Mouse (Mus musculus) heart, adult 2 months (tissue): Measurements from ENCODE around the gene Spata13. TPM values are rescaled to one million over a fixed set of nuclear protein-coding genes. Genes with fewer than 3 reads are reported as not detected.
A peak's percentile ranks its signal among the peaks of the same experiment; 100 is the strongest.

ENCODE experiments used
- DNase-seq, 2 experiments: peaks; one replicate each; pipeline ENCODE4 v3.0.0; 2021
- H3K27ac ChIP-seq: fragments of 200-600 bp; 2 replicates; pipeline ENCODE4 v1.8.1; 2022
- H3K27me3 ChIP-seq: fragments of 200-500 bp; 2 replicates; pipeline ENCODE4 v1.6.1; 2012; ENCODE audit warnings: mild to moderate bottlenecking, low read length, inconsistent platforms, mixed read lengths; ENCODE audit not compliant: control insufficient read depth, insufficient read depth
- H3K36me3 ChIP-seq: fragments of 200-500 bp; 2 replicates; pipeline ENCODE4 v1.6.1; 2012; ENCODE audit warnings: low read length, inconsistent platforms; ENCODE audit not compliant: control insufficient read depth, insufficient read depth
- H3K4me1 ChIP-seq: fragments of 200-500 bp; 2 replicates; pipeline ENCODE4 v1.6.1; 2011; ENCODE audit warnings: low read length; ENCODE audit not compliant: control insufficient read depth, insufficient read depth
- H3K4me3 ChIP-seq: fragments of 200-600 bp; 2 replicates; pipeline ENCODE4 v1.8.1; 2022
- H3K79me2 ChIP-seq: fragments of 200-500 bp; replicated peaks from 2 replicates; pipeline ENCODE4 v1.6.1; 2012; ENCODE audit warnings: mild to moderate bottlenecking, inconsistent platforms, low read length, moderate library complexity, mixed read lengths; ENCODE audit not compliant: control insufficient read depth, insufficient read depth
- H3K9ac ChIP-seq: fragments of 200-500 bp; 2 replicates; pipeline ENCODE4 v1.6.1; 2012; ENCODE audit warnings: low read depth, mild to moderate bottlenecking, control low read depth, inconsistent platforms, low read length, mixed read lengths
- CTCF ChIP-seq: fragments of 200-600 bp; IDR thresholded peaks from 2 replicates; pipeline ENCODE4 v1.8.1; 2022; ENCODE audit warnings: antibody characterized with exemption, mild to moderate bottlenecking, moderate library complexity
- EP300 ChIP-seq: fragments of 200-500 bp; IDR thresholded peaks from 2 replicates; pipeline ENCODE4 v1.6.1; 2011; ENCODE audit warnings: low read depth, low read length, control low read depth; ENCODE audit not compliant: insufficient read depth
- POLR2A ChIP-seq: fragments of 200-500 bp; IDR thresholded peaks from 2 replicates; pipeline ENCODE4 v1.6.1; 2011; ENCODE audit warnings: mild to moderate bottlenecking, low read depth, low read length, control low read depth; ENCODE audit not compliant: insufficient read depth
- WGBS: fragments of 180-500 bp; shearing (Covaris S2); methylation state at CpG from one replicate; pipeline ENCODE4 v1.1.7; 2018; 5-methylcytosine and 5-hydroxymethylcytosine counted together
- intact Hi-C: fragments of 180-260 bp; cut with DNase I; formaldehyde crosslinking; loops from one replicate; pipeline ENCODE4 v1.15.1; 2025
- polyA plus RNA-seq: library from polyadenylated mRNA; depleted of rRNA; stranded (reverse); fragments of >200 nt; gene quantifications from 2 replicates; pipeline ENCODE4 v1.2.3, GENCODE M21; 2012
- total RNA-seq, 2 experiments: library from RNA; stranded (reverse); gene quantifications; 2 replicates each; pipeline ENCODE4 v1.2.3; 2021

Gene Spata13
- total and polyA plus RNA-seq, 3 experiments = 9.5 to 14.7 (median 13.1) TPM

- Histone ChIP-seq H3K9ac (no peak overlapping the region), H3K4me3 (peak overlapping the region; percentile 69), H3K4me1 (peaks cover 7% of the 10 kb centered on the region), H3K36me3 (peaks cover 3% of the 10 kb centered on the region; the same call in 1 of the 2 replicates), H3K27ac (peak overlapping the region; percentile 81), H3K79me2 (peaks cover 2% of the 10 kb centered on the region; the same call in 1 of the 2 replicates), H3K27me3 (no peaks in the 10 kb centered on the region)
- TF ChIP-seq CTCF (no peak), EP300 (no peak), POLR2A (no peak)
- DNase-seq = peak in 1 of 2 experiments; percentile 15
- intact Hi-C loops = loop anchor here (1.0 to 5.0 kb wide), 3 partner anchors 46 to 111 kb away; no protein-coding TSS in a partner anchor
- 32% methylated on average over 14 of the region's 14 CpGs for WGBS
Observed at GRCm38 (mm10) chr14:60635911-60636607, 2.3 kb downstream of the Spata13 start.

GRCm38 (mm10) chr14:60636608-60636980 is 2.8 kb downstream of the Spata13 start:
- Histone ChIP-seq H3K4me1 (peaks cover 7% of the 10 kb centered on the region), H3K4me3 (no peak overlapping the region), H3K36me3 (peaks cover 3% of the 10 kb centered on the region; the same call in 1 of the 2 replicates), H3K27ac (peak overlapping the region; percentile 36; the same call in 1 of the 2 replicates), H3K9ac (no peak overlapping the region), H3K27me3 (no peaks in the 10 kb centered on the region), H3K79me2 (peaks cover 2% of the 10 kb centered on the region; the same call in 1 of the 2 replicates)
- WGBS = 36% methylated on average over 2 of the region's 2 CpGs
- DNase-seq = no peak
- no peak for TF ChIP-seq CTCF
- no peak for TF ChIP-seq EP300
- no peak for TF ChIP-seq POLR2A
- intact Hi-C loops = loop anchor here (5.0 kb wide), 1 partner anchor 49 kb away; no protein-coding TSS in a partner anchor

- no peak for DNase-seq
- Histone ChIP-seq H3K4me1 (peaks cover 7% of the 10 kb centered on the region), H3K36me3 (peaks cover 3% of the 10 kb centered on the region; the same call in 1 of the 2 replicates), H3K4me3 (no peak overlapping the region), H3K9ac (no peak overlapping the region), H3K79me2 (peaks cover 2% of the 10 kb centered on the region; the same call in 1 of the 2 replicates), H3K27me3 (no peaks in the 10 kb centered on the region), H3K27ac (no peak overlapping the region)
- intact Hi-C loops = loop anchor here (5.0 kb wide), 1 partner anchor 50 kb away; no protein-coding TSS in a partner anchor
- no peak for TF ChIP-seq POLR2A
- no peak for TF ChIP-seq CTCF
- no peak for TF ChIP-seq EP300
- WGBS = 74% methylated on average over 9 of the region's 9 CpGs
Observed at GRCm38 (mm10) chr14:60636996-60637395, 3.2 kb downstream of the Spata13 start.

- Histone ChIP-seq H3K27me3 (no peaks in the 10 kb centered on the region), H3K9ac (no peak overlapping the region), H3K36me3 (peaks cover 3% of the 10 kb centered on the region; the same call in 1 of the 2 replicates), H3K4me3 (no peak overlapping the region), H3K27ac (no peak overlapping the region), H3K79me2 (peaks cover 2% of the 10 kb centered on the region; the same call in 1 of the 2 replicates), H3K4me1 (peaks cover 7% of the 10 kb centered on the region)
- intact Hi-C loops = loop anchor here (5.0 kb wide), 1 partner anchor 51 kb away; no protein-coding TSS in a partner anchor
- no peak for DNase-seq
- 73% methylated on average over 8 of the region's 8 CpGs for WGBS
- no peak for TF ChIP-seq CTCF
- TF ChIP-seq POLR2A = no peak
- no peak for TF ChIP-seq EP300
Observed at GRCm38 (mm10) chr14:60638159-60638558, 4.4 kb downstream of the Spata13 start.

- H3K9ac ChIP-seq = no peak overlapping the region
- WGBS = 77% methylated on average over 9 of the region's 9 CpGs
- DNase-seq = no peak
- H3K27me3 ChIP-seq = no peaks in the 10 kb centered on the region
- H3K4me3 ChIP-seq = no peak overlapping the region
- no peak overlapping the region for H3K27ac ChIP-seq
- peaks cover 2% of the 10 kb centered on the region; the same call in 1 of the 2 replicates for H3K79me2 ChIP-seq
- H3K4me1 ChIP-seq = peaks cover 7% of the 10 kb centered on the region
- peaks cover 3% of the 10 kb centered on the region; the same call in 1 of the 2 replicates for H3K36me3 ChIP-seq
- no peak for TF ChIP-seq POLR2A
- TF ChIP-seq EP300 = no peak
- TF ChIP-seq CTCF = no peak
- intact Hi-C loops = loop anchor here (5.0 kb wide), 1 partner anchor 52 kb away; no protein-coding TSS in a partner anchor
Observed at GRCm38 (mm10) chr14:60639195-60639594, 5.4 kb downstream of the Spata13 start.

GRCm38 (mm10) chr14:60641120-60641519 is 7.3 kb downstream of the Spata13 start:
- Histone ChIP-seq H3K27ac (no peak overlapping the region), H3K79me2 (peaks cover 2% of the 10 kb centered on the region; the same call in 1 of the 2 replicates), H3K4me1 (peaks cover 6% of the 10 kb centered on the region), H3K27me3 (no peaks in the 10 kb centered on the region), H3K4me3 (no peak overlapping the region), H3K36me3 (peaks cover 3% of the 10 kb centered on the region; the same call in 1 of the 2 replicates), H3K9ac (no peak overlapping the region)
- WGBS = 87% methylated on average over 6 of the region's 6 CpGs
- TF ChIP-seq POLR2A (no peak), CTCF (no peak), EP300 (no peak)
- intact Hi-C loops = no loop called here
- DNase-seq = no peak
